Comparison of ENCODE assay signal across 8 mouse cellular contexts in genomic region chr2:102400605-102401351, GRCm38 (mm10). TPM values are rescaled to one million over a fixed set of nuclear protein-coding genes. Genes with fewer than 3 reads are reported as not detected.
A peak's percentile ranks its signal among the peaks of the same experiment; 100 is the strongest.
DNase-seq lines count a peak whose midpoint lies in the region; ATAC-seq and TF ChIP-seq lines count a peak whose summit lies in the region.

No protein-coding gene starts in this region.

- TF ChIP-seq CTCF in E14TG2a.4 (conservative IDR thresholded peaks at IDR 0.05; ENCODE audit: low read length): no peak
- TF ChIP-seq CTCF in heart, postnatal 0 days (IDR thresholded peaks at IDR 0.05; ENCODE audit: low read depth): no peak

- no peaks in the 10 kb centered on the region; the same call in 1 of the 2 replicates for H3K36me3 ChIP-seq in E14TG2a.4 (ENCODE audit: insufficient read depth, low read length)
- no peaks in the 10 kb centered on the region for H3K36me3 ChIP-seq in forebrain, embryonic 12.5 days (replicated peaks)
- H3K36me3 ChIP-seq in heart, postnatal 0 days (replicated peaks; ENCODE audit: control insufficient read depth, insufficient read depth, low read length): no peaks in the 10 kb centered on the region
- H3K36me3 ChIP-seq in liver, embryonic 15.5 days (replicated peaks): no peaks in the 10 kb centered on the region
- no peaks in the 10 kb centered on the region for H3K36me3 ChIP-seq in neural tube, embryonic 11.5 days (ENCODE audit: control insufficient read depth, insufficient read depth, low read length)
- no peaks in the 10 kb centered on the region for H3K36me3 ChIP-seq in stomach, embryonic 16.5 days (ENCODE audit: control insufficient read depth, insufficient read depth, low read length)

- under 1% methylated on average over 73 of the region's 94 CpGs for WGBS in forebrain, embryonic 12.5 days
- under 1% methylated on average over 62 of the region's 94 CpGs for WGBS in heart, postnatal 0 days
- WGBS in liver, embryonic 15.5 days (ENCODE audit: insufficient replicate concordance): under 1% methylated on average over 94 of the region's 94 CpGs
- under 1% methylated on average over 90 of the region's 94 CpGs for WGBS in neural tube, embryonic 11.5 days
- under 1% methylated on average over 93 of the region's 94 CpGs for WGBS in stomach, embryonic 16.5 days

- peak overlapping the region; percentile 75 for H3K4me3 ChIP-seq in E14TG2a.4 (replicated peaks; ENCODE audit: low read length)
- H3K4me3 ChIP-seq in forebrain, embryonic 12.5 days (replicated peaks): peak overlapping the region; percentile 76
- peak overlapping the region; percentile 66 for H3K4me3 ChIP-seq in heart, postnatal 0 days (ENCODE audit: low read depth, low read length)
- H3K4me3 ChIP-seq in liver, embryonic 15.5 days (replicated peaks): peak overlapping the region; percentile 69
- peak overlapping the region; percentile 67 for H3K4me3 ChIP-seq in neural tube, embryonic 11.5 days (ENCODE audit: low read depth, low read length)
- peak overlapping the region; percentile 68 for H3K4me3 ChIP-seq in stomach, embryonic 16.5 days (replicated peaks; ENCODE audit: low read length)

- ATAC-seq in forebrain, embryonic 12.5 days (ENCODE audit: low FRiP score): peak; percentile 90
- ATAC-seq in heart, postnatal 0 days (ENCODE audit: insufficient read depth, low read depth): peak; percentile 90
- ATAC-seq in liver, embryonic 15.5 days (ENCODE audit: insufficient read depth): peak; percentile 93
- ATAC-seq in neural tube, embryonic 11.5 days (ENCODE audit: insufficient read depth, low FRiP score, low TSS enrichment): peak; percentile 89
- peak; percentile 93 for ATAC-seq in stomach, embryonic 16.5 days (ENCODE audit: insufficient read depth, low FRiP score)

- H3K9me3 ChIP-seq in E14TG2a.4 (ENCODE audit: low read length): peaks cover 6% of the 10 kb centered on the region; the same call in 1 of the 2 replicates
- H3K9me3 ChIP-seq in forebrain, embryonic 12.5 days: no peaks in the 10 kb centered on the region
- H3K9me3 ChIP-seq in heart, postnatal 0 days (replicated peaks; ENCODE audit: control insufficient read depth, low read length): no peaks in the 10 kb centered on the region
- no peaks in the 10 kb centered on the region for H3K9me3 ChIP-seq in liver, embryonic 15.5 days (replicated peaks)
- no peaks in the 10 kb centered on the region for H3K9me3 ChIP-seq in neural tube, embryonic 11.5 days (ENCODE audit: control insufficient read depth, low read length)
- no peaks in the 10 kb centered on the region for H3K9me3 ChIP-seq in stomach, embryonic 16.5 days (replicated peaks; ENCODE audit: control insufficient read depth, low read length)

- peak overlapping the region; percentile 95 for H3K27ac ChIP-seq in forebrain, embryonic 12.5 days
- H3K27ac ChIP-seq in heart, postnatal 0 days (ENCODE audit: low read depth): peak overlapping the region; percentile 97
- peak overlapping the region; percentile 83 for H3K27ac ChIP-seq in liver, embryonic 15.5 days (replicated peaks)
- peak overlapping the region; percentile 87 for H3K27ac ChIP-seq in neural tube, embryonic 11.5 days (ENCODE audit: low read depth, low read length)
- peak overlapping the region; percentile 95 for H3K27ac ChIP-seq in stomach, embryonic 16.5 days (ENCODE audit: low read length)

- H3K4me2 ChIP-seq in forebrain, embryonic 12.5 days: peak overlapping the region; percentile 65
- H3K4me2 ChIP-seq in heart, postnatal 0 days (ENCODE audit: low read depth, low read length): peak overlapping the region; percentile 86
- peak overlapping the region; percentile 95 for H3K4me2 ChIP-seq in liver, embryonic 15.5 days
- peak overlapping the region; percentile 77 for H3K4me2 ChIP-seq in neural tube, embryonic 11.5 days (ENCODE audit: low read depth)
- H3K4me2 ChIP-seq in stomach, embryonic 16.5 days (ENCODE audit: low read depth, low read length): peak overlapping the region; percentile 87

- H3K4me1 ChIP-seq in E14TG2a.4 (replicated peaks; ENCODE audit: low read depth, low read length): peaks cover 45% of the 10 kb centered on the region
- H3K4me1 ChIP-seq in forebrain, embryonic 12.5 days: peaks cover 20% of the 10 kb centered on the region
- peaks cover 32% of the 10 kb centered on the region for H3K4me1 ChIP-seq in heart, postnatal 0 days (ENCODE audit: control insufficient read depth, insufficient read depth)
- H3K4me1 ChIP-seq in liver, embryonic 15.5 days (replicated peaks): peaks cover 40% of the 10 kb centered on the region
- H3K4me1 ChIP-seq in neural tube, embryonic 11.5 days (ENCODE audit: control insufficient read depth, insufficient read depth, low read length): peaks cover 4% of the 10 kb centered on the region; the same call in 1 of the 2 replicates
- H3K4me1 ChIP-seq in stomach, embryonic 16.5 days (ENCODE audit: control insufficient read depth, insufficient read depth, low read length): peaks cover 16% of the 10 kb centered on the region

- TF ChIP-seq EP300 in heart, postnatal 0 days (IDR thresholded peaks at IDR 0.05; ENCODE audit: low read depth): no peak

- peaks cover 28% of the 10 kb centered on the region for H3K27me3 ChIP-seq in E14TG2a.4 (ENCODE audit: insufficient read depth, low read length)
- H3K27me3 ChIP-seq in forebrain, embryonic 12.5 days: no peaks in the 10 kb centered on the region
- H3K27me3 ChIP-seq in heart, postnatal 0 days (ENCODE audit: control insufficient read depth, insufficient read depth, low read length): no peaks in the 10 kb centered on the region
- H3K27me3 ChIP-seq in liver, embryonic 15.5 days: no peaks in the 10 kb centered on the region
- no peaks in the 10 kb centered on the region for H3K27me3 ChIP-seq in neural tube, embryonic 11.5 days (ENCODE audit: control insufficient read depth, insufficient read depth, low read length)
- no peaks in the 10 kb centered on the region for H3K27me3 ChIP-seq in stomach, embryonic 16.5 days (ENCODE audit: control insufficient read depth, insufficient read depth, low read length)

- H3K9ac ChIP-seq in forebrain, embryonic 12.5 days: peak overlapping the region; percentile 90
- H3K9ac ChIP-seq in heart, postnatal 0 days (replicated peaks; ENCODE audit: low read depth, low read length): peak overlapping the region; percentile 86
- H3K9ac ChIP-seq in liver, embryonic 15.5 days: peak overlapping the region; percentile 67
- peak overlapping the region; percentile 90 for H3K9ac ChIP-seq in neural tube, embryonic 11.5 days (ENCODE audit: low read length)
- peak overlapping the region; percentile 95 for H3K9ac ChIP-seq in stomach, embryonic 16.5 days (ENCODE audit: low read length)

- peak; percentile 70 for DNase-seq in c-Kit-positive CD71-positive TER-119-positive erythroid progenitor cells, embryonic 14.5 days (ENCODE audit: low spot score)
- DNase-seq in heart, postnatal 0 days (ENCODE audit: low spot score): peak; percentile 84
- peak; percentile 86 to 91 for DNase-seq in kidney, postnatal 4 days
- peak; percentile 82 for DNase-seq in neural tube, embryonic 11.5 days (ENCODE audit: low spot score)

RNA-seq across cellular contexts. Expression of gene Trim44, which starts 6.8 kb away (rescaled TPM):
- 45.4 and 54.2 TPM in 2 replicates for polyA plus RNA-seq in forebrain, embryonic 12.5 days (2016; fragmentation: Nextera tagmentation; extraction: Ambion mirVana)
- total RNA-seq in heart, postnatal 0 days (2014; rRNA removed; ENCODE audit: low replicate concordance): 23.0 and 29.5 TPM in 2 replicates
- 9.9 and 10.9 TPM in 2 replicates for polyA plus RNA-seq in heart, postnatal 0 days (2015; fragmentation: Nextera tagmentation; extraction: Ambion mirVana)
- 6.2 and 6.4 TPM in 2 replicates for polyA plus RNA-seq in liver, embryonic 15.5 days (2015; fragmentation: Nextera tagmentation; extraction: Ambion mirVana)
- polyA plus RNA-seq in neural tube, embryonic 11.5 days (2014; fragmentation: Nextera tagmentation; extraction: Ambion mirVana): 48.4 and 52.2 TPM in 2 replicates
- polyA plus RNA-seq in stomach, embryonic 16.5 days (2015; fragmentation: Nextera tagmentation; extraction: Ambion mirVana): 13.8 and 16.2 TPM in 2 replicates

RNA-seq across cellular contexts. Expression of gene Fjx1, which starts 51.5 kb away (rescaled TPM):
- polyA plus RNA-seq in forebrain, embryonic 12.5 days (2016; fragmentation: Nextera tagmentation; extraction: Ambion mirVana): 41.7 and 48.6 TPM in 2 replicates
- 2.7 and 7.1 TPM in 2 replicates for total RNA-seq in heart, postnatal 0 days (2014; rRNA removed; ENCODE audit: low replicate concordance)
- polyA plus RNA-seq in heart, postnatal 0 days (2015; fragmentation: Nextera tagmentation; extraction: Ambion mirVana): 0.74 and 0.75 TPM in 2 replicates
- 0.37 and 0.43 TPM in 2 replicates for polyA plus RNA-seq in liver, embryonic 15.5 days (2015; fragmentation: Nextera tagmentation; extraction: Ambion mirVana)
- 22.3 and 22.5 TPM in 2 replicates for polyA plus RNA-seq in neural tube, embryonic 11.5 days (2014; fragmentation: Nextera tagmentation; extraction: Ambion mirVana)
- polyA plus RNA-seq in stomach, embryonic 16.5 days (2015; fragmentation: Nextera tagmentation; extraction: Ambion mirVana): 2.8 and 3.9 TPM in 2 replicates

Comparison
In these comparisons a context has a peak if more than half of its experiments do, and no peak if none do; other contexts are left out.
1. Peak in every context shown above with its lines: DNase-seq, ATAC-seq, H3K4me3 ChIP-seq and H3K27ac ChIP-seq.